Mouse (Mus musculus) lung, postnatal 0 days (tissue): ENCODE measurements around the gene Etaa1. TPM values are rescaled to one million over a fixed set of nuclear protein-coding genes. Genes with fewer than 3 reads are reported as not detected.

Experiments used
- ATAC-seq: fragments of 200-750 bp; cut with Nextera tagmentation; 2 replicates; pipeline ENCODE4 v1.8.0; 2017; ENCODE audit warnings: moderate library complexity
- DNase-seq: peaks from one replicate; pipeline ENCODE4 v3.0.0-alpha.2; 2016; ENCODE audit warnings: low spot score
- H3K27ac ChIP-seq: fragments of 300-500 bp; sonication (generic); 2 replicates; pipeline ENCODE4 v1.5.1; 2014; ENCODE audit warnings: antibody characterized with exemption, mild to moderate bottlenecking, low read length, mixed read lengths
- H3K27me3 ChIP-seq: fragments of 300-500 bp; sonication (generic); replicated peaks from 2 replicates; pipeline ENCODE4 v1.6.1; 2014; ENCODE audit warnings: low read length, mixed read lengths; ENCODE audit not compliant: insufficient read depth
- H3K36me3 ChIP-seq: fragments of 300-500 bp; sonication (generic); 2 replicates; pipeline ENCODE4 v1.6.1; 2014; ENCODE audit warnings: low read length, mixed read lengths; ENCODE audit not compliant: insufficient read depth
- H3K4me1 ChIP-seq: fragments of 300-500 bp; sonication (generic); 2 replicates; pipeline ENCODE4 v1.6.1; 2014; ENCODE audit warnings: antibody characterized with exemption, low read depth, low read length, mixed read lengths; ENCODE audit not compliant: insufficient read depth
- H3K4me2 ChIP-seq: fragments of 300-500 bp; sonication (generic); replicated peaks from 2 replicates; pipeline ENCODE4 v1.6.1; 2014; ENCODE audit warnings: low read depth, mild to moderate bottlenecking, low read length, moderate library complexity, mixed read lengths
- H3K4me3 ChIP-seq: fragments of 300-500 bp; sonication (generic); 2 replicates; pipeline ENCODE4 v1.5.1; 2014; ENCODE audit warnings: low read depth, low read length
- H3K9ac ChIP-seq: fragments of 300-500 bp; sonication (generic); replicated peaks from 2 replicates; pipeline ENCODE4 v1.6.1; 2014; ENCODE audit warnings: low read depth, mild to moderate bottlenecking
- H3K9me3 ChIP-seq: fragments of 300-500 bp; sonication (generic); 2 replicates; pipeline ENCODE4 v1.6.1; 2016; ENCODE audit warnings: low read length, mixed read lengths
- CTCF ChIP-seq: IDR thresholded peaks from 2 replicates; pipeline ENCODE4 v1.5.1; 2016; ENCODE audit warnings: antibody characterized with exemption, mild to moderate bottlenecking
- EP300 ChIP-seq: IDR thresholded peaks from 2 replicates; pipeline ENCODE4 v1.6.1; 2016; ENCODE audit warnings: antibody characterized with exemption, mild to moderate bottlenecking, control low read depth
- WGBS: fragments of 180-500 bp; shearing (Covaris S2); extraction: QIAGEN DNeasy Blood & Tissue Kit; methylation state at CpG from one replicate; pipeline ENCODE4 v1.1.7; 2014; 5-methylcytosine and 5-hydroxymethylcytosine counted together
- polyA plus RNA-seq: library from polyadenylated mRNA; unstranded; fragments of >200 nt; fragmentation: Nextera tagmentation; extraction: Ambion mirVana; gene quantifications from 2 replicates; pipeline ENCODE4 v1.2.1, GENCODE M21; 2015

Etaa1 gene
- 5.2 and 5.3 TPM in 2 replicates for polyA plus RNA-seq

DNA sequence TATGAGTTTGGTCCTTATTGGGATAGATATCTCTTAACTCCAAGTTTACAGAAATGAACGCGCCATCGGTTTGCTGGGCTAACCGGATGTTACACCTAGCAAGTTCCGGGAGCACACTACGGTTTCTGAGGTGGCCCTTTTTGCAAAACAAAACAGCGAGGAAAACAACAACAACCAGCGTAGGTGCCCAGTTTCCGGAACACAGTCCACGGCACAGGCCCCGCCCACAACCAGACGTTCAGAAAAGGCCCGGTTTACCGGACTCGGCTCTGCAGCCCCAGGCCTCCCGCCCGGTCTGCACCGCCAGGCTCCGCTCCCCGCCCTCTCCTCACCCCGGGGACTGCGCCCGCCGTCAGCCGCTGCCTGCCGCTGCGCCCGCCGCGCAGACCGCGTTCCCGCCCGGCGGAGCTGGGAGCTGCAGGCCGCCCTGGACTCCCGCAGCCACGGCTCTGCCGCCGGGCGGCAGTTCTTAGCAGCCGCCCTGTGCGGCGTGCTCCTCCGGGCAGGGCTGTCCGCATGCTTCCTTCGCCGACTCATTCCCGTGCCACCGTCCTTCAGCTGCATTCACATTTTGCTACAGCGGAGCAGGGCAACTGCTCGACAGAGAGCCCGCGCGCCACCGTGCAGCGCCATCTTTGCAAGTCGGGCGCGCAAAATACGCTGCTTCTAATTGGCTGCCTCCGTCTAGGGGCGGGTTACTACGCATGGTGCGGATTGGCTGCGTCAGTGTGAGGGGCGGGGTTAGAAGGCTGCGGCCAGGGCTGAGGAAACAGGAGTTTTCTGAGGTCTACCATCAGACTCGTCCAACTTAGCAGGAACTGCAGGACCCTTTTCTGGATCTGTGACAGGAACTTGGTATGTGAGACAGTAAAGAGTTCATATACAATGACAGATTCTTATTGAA is at the start of gene Etaa1:
TSS of gene Etaa1 (minus strand) at position 645 of the 904 bp plus-strand sequence.
- DNase-seq (peak; percentile 96), ATAC-seq (peak; percentile 100)
- no peak for TF ChIP-seq EP300
- TF ChIP-seq CTCF, result peak; percentile 15; the same call in 1 of the 2 replicates
- H3K9me3 ChIP-seq, result no peaks in the 10 kb centered on the region
- no peaks in the 10 kb centered on the region for H3K4me1 ChIP-seq
- under 1% methylated on average over 58 of the region's 69 CpGs for WGBS
- no peaks in the 10 kb centered on the region for H3K27me3 ChIP-seq
- peak within 1 kb of the TSS; percentile 54 for H3K9ac ChIP-seq
- H3K4me2 ChIP-seq, result peak within 1 kb of the TSS; percentile 62
- H3K27ac ChIP-seq, result peak within 1 kb of the TSS; percentile 92
- no peaks in the 10 kb centered on the region for H3K36me3 ChIP-seq
- H3K4me3 ChIP-seq, result peak within 1 kb of the TSS; percentile 82

DNA sequence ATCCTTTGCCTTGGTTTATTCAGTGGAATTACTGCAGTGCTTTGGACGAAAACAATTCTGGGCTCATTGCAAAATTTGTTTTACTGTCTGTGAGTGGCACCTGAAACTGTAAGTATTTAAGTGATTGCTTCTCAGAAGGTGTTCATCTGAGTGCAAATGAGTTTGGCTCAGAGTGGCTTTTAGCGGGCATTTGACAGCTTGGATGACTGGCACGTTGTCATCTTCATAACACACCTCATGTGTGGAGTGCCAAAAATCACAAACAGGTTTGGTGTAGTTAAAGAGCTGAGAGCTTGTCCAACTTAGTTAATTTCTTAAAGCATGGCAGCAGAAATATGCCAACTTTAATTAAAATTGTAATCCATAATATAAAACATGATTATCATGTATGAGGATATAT is 40.5 kb upstream of the Etaa1 start:
- no peaks in the 10 kb centered on the region for H3K9me3 ChIP-seq
- TF ChIP-seq EP300, result no peak
- no peak for TF ChIP-seq CTCF
- ATAC-seq (no peak), DNase-seq (no peak)
- no peaks in the 10 kb centered on the region for H3K27me3 ChIP-seq
- no peak overlapping the region for H3K4me3 ChIP-seq
- H3K4me2 ChIP-seq, result no peak overlapping the region
- H3K36me3 ChIP-seq, result no peaks in the 10 kb centered on the region
- WGBS, result 85% methylated on average over 3 of the region's 3 CpGs
- no peaks in the 10 kb centered on the region for H3K4me1 ChIP-seq
- H3K9ac ChIP-seq, result no peak overlapping the region
- no peak overlapping the region for H3K27ac ChIP-seq

DNA sequence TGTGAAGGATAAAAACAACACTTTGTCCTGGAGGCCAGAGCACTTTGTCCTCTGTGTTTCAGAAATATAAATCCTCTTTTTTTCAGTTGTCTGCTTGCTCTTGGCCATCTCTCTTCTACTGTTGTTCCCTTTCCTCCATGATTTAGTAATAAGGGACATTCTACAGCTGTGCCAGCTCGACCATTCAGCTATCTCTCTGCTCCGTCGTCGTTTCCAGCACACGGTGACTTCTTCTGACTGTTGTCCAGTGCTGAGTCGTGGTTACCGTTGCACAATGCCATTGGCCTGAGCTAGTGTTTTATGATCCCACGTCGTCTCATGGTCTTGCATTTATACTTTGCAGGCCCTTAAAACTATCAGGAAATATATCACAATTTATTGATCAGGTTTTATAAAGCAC is 38.6 kb upstream of the Etaa1 start:
- 74% methylated on average over 9 of the region's 9 CpGs for WGBS
- DNase-seq (peak; percentile 69), ATAC-seq (peak; percentile 63)
- H3K36me3 ChIP-seq, result no peaks in the 10 kb centered on the region
- H3K4me2 ChIP-seq, result no peak overlapping the region
- H3K4me1 ChIP-seq, result no peaks in the 10 kb centered on the region
- TF ChIP-seq EP300, result no peak
- no peak for TF ChIP-seq CTCF
- no peak overlapping the region for H3K27ac ChIP-seq
- no peak overlapping the region for H3K4me3 ChIP-seq
- H3K27me3 ChIP-seq, result no peaks in the 10 kb centered on the region
- H3K9me3 ChIP-seq, result no peaks in the 10 kb centered on the region
- no peak overlapping the region for H3K9ac ChIP-seq

DNA sequence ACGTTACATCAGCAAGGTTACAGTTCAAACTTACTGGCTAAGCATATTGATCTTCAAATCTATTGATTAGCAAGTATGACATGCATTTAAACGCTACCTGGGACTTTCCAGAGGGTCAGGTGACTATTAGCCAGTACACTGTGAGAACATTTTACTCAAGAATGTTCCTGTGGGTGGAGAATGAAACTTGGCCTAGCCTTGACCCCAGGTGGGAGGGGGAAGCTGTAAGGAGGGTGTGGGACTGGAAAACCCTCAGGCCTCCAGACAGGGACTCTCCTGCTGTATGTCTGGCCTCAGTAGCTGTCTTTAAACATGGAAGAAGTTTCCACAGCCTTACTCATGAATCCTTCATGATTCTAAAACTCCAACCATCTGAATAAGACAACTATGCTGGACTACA is 29.7 kb upstream of the Etaa1 start:
- Histone ChIP-seq H3K4me2 (no peak overlapping the region), H3K27me3 (no peaks in the 10 kb centered on the region), H3K36me3 (no peaks in the 10 kb centered on the region), H3K9me3 (no peaks in the 10 kb centered on the region), H3K27ac (no peak overlapping the region), H3K4me3 (no peak overlapping the region), H3K9ac (no peak overlapping the region), H3K4me1 (no peaks in the 10 kb centered on the region)
- TF ChIP-seq CTCF (no peak), EP300 (no peak)
- 74% methylated on average over 2 of the region's 2 CpGs for WGBS
- DNase-seq (no peak), ATAC-seq (no peak)

DNA sequence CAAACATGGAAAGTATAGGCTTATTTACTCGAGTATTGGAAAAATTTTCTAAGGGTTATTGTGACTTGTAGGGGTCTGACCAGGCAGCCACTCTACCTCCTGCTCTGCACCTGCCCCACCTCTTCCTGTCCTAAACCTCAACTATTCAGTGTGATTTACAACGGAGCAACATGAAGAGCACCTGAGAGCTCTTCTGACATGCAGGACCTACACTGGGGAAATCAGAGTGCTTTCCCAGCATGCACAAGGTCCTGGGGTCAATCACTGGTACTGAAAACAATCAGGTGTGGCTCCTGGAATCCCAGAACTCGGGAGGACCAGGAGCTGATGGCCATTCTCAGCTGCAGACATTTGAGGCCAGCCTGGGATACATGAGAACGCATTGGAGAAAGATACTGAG is 27.6 kb upstream of the Etaa1 start:
- Histone ChIP-seq H3K27ac (no peak overlapping the region), H3K4me1 (no peaks in the 10 kb centered on the region), H3K4me2 (no peak overlapping the region), H3K36me3 (no peaks in the 10 kb centered on the region), H3K9me3 (no peaks in the 10 kb centered on the region), H3K4me3 (no peak overlapping the region), H3K27me3 (no peaks in the 10 kb centered on the region), H3K9ac (no peak overlapping the region)
- 49% methylated on average over 4 of the region's 4 CpGs for WGBS
- TF ChIP-seq CTCF, result no peak
- TF ChIP-seq EP300, result no peak
- no peak for DNase-seq
- no peak for ATAC-seq

DNA sequence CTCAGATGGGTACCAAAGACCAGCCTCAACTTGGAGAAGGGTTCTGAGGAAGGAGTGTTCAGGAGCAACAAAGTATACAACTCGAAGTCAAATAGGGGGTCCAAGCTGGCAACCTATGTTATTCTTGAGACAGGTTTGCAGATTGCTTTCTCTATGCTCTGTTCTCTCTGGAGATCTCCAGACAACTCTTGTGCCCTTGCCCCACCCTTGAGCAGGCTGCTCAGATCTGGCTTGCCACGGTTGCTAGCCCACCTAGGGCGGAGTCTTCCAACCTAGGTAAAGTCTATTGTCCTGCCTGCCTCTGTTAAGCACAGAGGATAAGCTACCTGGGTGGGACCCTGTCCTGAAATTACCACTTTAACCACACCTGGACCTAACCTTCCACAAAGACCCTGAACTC is 21.9 kb upstream of the Etaa1 start:
- no peak overlapping the region for H3K9ac ChIP-seq
- DNase-seq, result no peak
- no peak for ATAC-seq
- no peak overlapping the region for H3K27ac ChIP-seq
- no peaks in the 10 kb centered on the region for H3K27me3 ChIP-seq
- no peaks in the 10 kb centered on the region for H3K36me3 ChIP-seq
- H3K4me3 ChIP-seq, result no peak overlapping the region
- WGBS, result 75% methylated on average over 3 of the region's 3 CpGs
- H3K4me1 ChIP-seq, result no peaks in the 10 kb centered on the region
- no peak overlapping the region for H3K4me2 ChIP-seq
- H3K9me3 ChIP-seq, result no peaks in the 10 kb centered on the region
- TF ChIP-seq EP300, result no peak
- TF ChIP-seq CTCF, result no peak
